Mouse (Mus musculus): ENCODE data around the gene Cda.

- TF ChIP-seq POLR2A (IDR thresholded peaks at IDR 0.05; ENCODE audit: control insufficient read depth, extremely low read depth, insufficient read depth, low read length, poor library complexity) (peak; percentile 83), CTCF (IDR thresholded peaks at IDR 0.05; ENCODE audit: borderline replicate concordance, control insufficient read depth, extremely low read depth, insufficient read depth, low read length, poor library complexity) (peak; percentile 89)
These were observed 41.6 kb downstream of the Cda start, which contains the start of gene Pink1 for GRCm38 (mm10) chr4:138326077-138326695.

Measured in thymus, adult 2 months (tissue).